Mouse (Mus musculus): ENCODE data around the gene Rbpms2. TPM values are rescaled to one million over a fixed set of nuclear protein-coding genes. Genes with fewer than 3 reads are reported as not detected.
A peak's percentile ranks its signal among the peaks of the same experiment; 100 is the strongest.

The Rbpms2 gene
- polyA plus RNA-seq, 2 experiments: 10.3 to 19.3 TPM

DNA sequence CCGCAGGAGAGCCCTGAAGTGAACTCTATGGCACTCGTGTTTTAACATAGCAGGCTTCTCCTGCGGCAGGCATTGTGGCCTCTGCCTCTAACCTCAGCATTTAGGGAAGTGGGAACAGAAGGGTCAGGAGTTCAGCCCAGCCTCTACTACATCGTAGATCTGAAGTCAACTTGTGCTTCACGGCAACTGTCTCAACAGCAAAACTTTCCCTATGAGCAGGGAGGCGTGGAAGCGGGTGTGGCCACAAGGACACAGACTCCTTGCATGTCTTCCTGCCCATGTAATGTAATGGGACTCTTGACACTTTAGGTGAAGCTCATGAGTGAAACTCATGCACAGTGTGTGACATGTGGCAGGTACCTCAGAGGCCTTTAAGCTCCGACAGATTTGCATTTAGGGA is 26.1 kb downstream of the Rbpms2 start:
- WGBS: 80% methylated on average over 8 of the region's 8 CpGs

DNA sequence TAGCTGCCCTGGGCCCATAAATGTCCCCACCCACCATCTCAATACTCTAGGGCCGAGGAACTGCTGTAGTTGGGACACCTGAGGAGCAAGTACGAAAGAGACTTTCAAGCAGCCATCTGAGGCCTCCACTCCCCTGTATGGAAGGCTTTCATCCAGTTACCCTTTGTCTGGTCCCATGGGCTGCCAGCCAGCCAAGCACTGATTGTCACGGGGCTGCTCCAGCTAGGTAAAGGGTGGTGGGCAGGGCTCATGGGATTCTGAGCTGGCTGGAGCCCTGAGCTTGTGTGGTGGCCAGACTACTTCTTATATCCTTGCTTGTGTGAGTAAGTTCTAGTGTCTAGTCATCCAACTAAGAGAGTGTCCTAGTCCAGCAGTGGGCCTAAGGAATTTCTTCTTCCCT is 27.8 kb downstream of the Rbpms2 start:
- Histone ChIP-seq H3K36me3 (ENCODE audit: control insufficient read depth, insufficient read depth, low read length) (no peaks in the 10 kb centered on the region), H3K9ac (ENCODE audit: low read depth, low read length, severe bottlenecking) (no peak overlapping the region), H3K4me2 (replicated peaks; ENCODE audit: low read depth, low read length, severe bottlenecking) (no peak overlapping the region), H3K4me3 (replicated peaks; ENCODE audit: low read length) (no peak overlapping the region), H3K4me1 (ENCODE audit: control insufficient read depth, insufficient read depth, low read length) (no peaks in the 10 kb centered on the region), H3K27me3 (ENCODE audit: control insufficient read depth, insufficient read depth, low read length) (no peaks in the 10 kb centered on the region), H3K9me3 (ENCODE audit: control insufficient read depth, low read length) (no peaks in the 10 kb centered on the region), H3K27ac (replicated peaks; ENCODE audit: low read depth, low read length) (no peak overlapping the region)
- no peak for TF ChIP-seq POLR2A (IDR thresholded peaks at IDR 0.05; ENCODE audit: borderline replicate concordance, extremely low read depth, insufficient read depth, insufficient read length)
- ATAC-seq (ENCODE audit: low FRiP score, low read depth) (no peak), DNase-seq (ENCODE audit: low spot score) (no peak)
- 77% methylated on average over 3 of the region's 3 CpGs for WGBS

More for the DNA sequence above, 26.1 kb downstream of the Rbpms2 start:
- no peak overlapping the region for H3K4me2 ChIP-seq (replicated peaks; ENCODE audit: low read depth, low read length, severe bottlenecking)
- no peak overlapping the region for H3K4me3 ChIP-seq (replicated peaks; ENCODE audit: low read length)
- no peak for TF ChIP-seq POLR2A (IDR thresholded peaks at IDR 0.05; ENCODE audit: borderline replicate concordance, extremely low read depth, insufficient read depth, insufficient read length)
- ATAC-seq (ENCODE audit: low FRiP score, low read depth) (no peak), DNase-seq (ENCODE audit: low spot score) (no peak)
- H3K27me3 ChIP-seq (ENCODE audit: control insufficient read depth, insufficient read depth, low read length): no peaks in the 10 kb centered on the region
- H3K27ac ChIP-seq (replicated peaks; ENCODE audit: low read depth, low read length): no peak overlapping the region
- H3K9me3 ChIP-seq (ENCODE audit: control insufficient read depth, low read length): no peaks in the 10 kb centered on the region
- no peak overlapping the region for H3K9ac ChIP-seq (ENCODE audit: low read depth, low read length, severe bottlenecking)
- H3K36me3 ChIP-seq (ENCODE audit: control insufficient read depth, insufficient read depth, low read length): no peaks in the 10 kb centered on the region
- no peaks in the 10 kb centered on the region for H3K4me1 ChIP-seq (ENCODE audit: control insufficient read depth, insufficient read depth, low read length)

DNA sequence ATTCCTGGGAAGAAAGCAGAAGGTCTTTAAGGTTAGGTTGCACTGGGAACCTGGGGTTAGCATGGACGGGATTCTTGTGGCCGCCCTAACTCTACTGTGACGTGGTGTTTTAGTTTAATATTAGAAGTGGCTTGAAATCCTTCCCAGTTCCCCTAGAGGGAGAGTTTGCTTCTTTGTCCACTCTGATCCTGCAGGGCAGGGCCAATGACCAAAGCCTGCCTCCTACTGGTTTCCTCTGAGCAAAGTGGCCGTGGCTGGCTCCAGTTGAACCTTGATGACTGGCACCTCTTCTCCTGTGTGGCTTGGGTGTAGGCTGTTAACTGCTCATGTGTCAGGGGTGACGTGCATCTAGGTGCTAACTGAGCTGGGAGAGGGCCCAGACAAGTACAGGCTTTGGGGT is 31.6 kb downstream of the Rbpms2 start:
- Histone ChIP-seq H3K27ac (replicated peaks; ENCODE audit: low read depth, low read length) (no peak overlapping the region), H3K27me3 (ENCODE audit: control insufficient read depth, insufficient read depth, low read length) (no peaks in the 10 kb centered on the region), H3K9ac (ENCODE audit: low read depth, low read length, severe bottlenecking) (no peak overlapping the region), H3K4me2 (replicated peaks; ENCODE audit: low read depth, low read length, severe bottlenecking) (no peak overlapping the region), H3K4me3 (replicated peaks; ENCODE audit: low read length) (no peak overlapping the region), H3K9me3 (ENCODE audit: control insufficient read depth, low read length) (no peaks in the 10 kb centered on the region), H3K36me3 (ENCODE audit: control insufficient read depth, insufficient read depth, low read length) (no peaks in the 10 kb centered on the region), H3K4me1 (ENCODE audit: control insufficient read depth, insufficient read depth, low read length) (no peaks in the 10 kb centered on the region)
- TF ChIP-seq POLR2A (IDR thresholded peaks at IDR 0.05; ENCODE audit: borderline replicate concordance, extremely low read depth, insufficient read depth, insufficient read length): no peak
- ATAC-seq (ENCODE audit: low FRiP score, low read depth): no peak
- 67% methylated on average over 5 of the region's 5 CpGs for WGBS
- DNase-seq (ENCODE audit: low spot score): no peak

DNA sequence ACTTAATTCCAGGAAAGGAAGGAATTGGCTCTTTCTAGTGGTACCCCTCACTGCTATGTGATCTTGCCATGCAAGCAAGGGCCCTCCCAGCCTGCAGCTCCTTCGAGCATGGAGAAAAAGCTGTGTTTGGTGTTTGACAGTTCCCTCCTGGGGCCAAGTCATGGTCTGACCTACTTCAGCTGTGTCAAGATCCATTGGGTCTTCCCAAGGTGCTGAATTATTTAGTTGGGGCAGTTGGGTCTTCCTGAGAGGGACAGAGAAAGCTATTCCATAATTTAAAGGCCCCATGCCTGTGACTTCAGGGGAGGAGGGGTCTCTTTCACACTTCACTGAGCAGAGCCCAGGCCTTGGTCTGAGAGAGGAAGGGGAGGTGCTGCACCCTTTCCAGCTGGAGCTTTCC is 32.0 kb downstream of the Rbpms2 start:
- TF ChIP-seq POLR2A (IDR thresholded peaks at IDR 0.05; ENCODE audit: borderline replicate concordance, extremely low read depth, insufficient read depth, insufficient read length): no peak
- WGBS: 84% methylated on average over 1 of the region's 1 CpGs
- no peak for ATAC-seq (ENCODE audit: low FRiP score, low read depth)

DNA sequence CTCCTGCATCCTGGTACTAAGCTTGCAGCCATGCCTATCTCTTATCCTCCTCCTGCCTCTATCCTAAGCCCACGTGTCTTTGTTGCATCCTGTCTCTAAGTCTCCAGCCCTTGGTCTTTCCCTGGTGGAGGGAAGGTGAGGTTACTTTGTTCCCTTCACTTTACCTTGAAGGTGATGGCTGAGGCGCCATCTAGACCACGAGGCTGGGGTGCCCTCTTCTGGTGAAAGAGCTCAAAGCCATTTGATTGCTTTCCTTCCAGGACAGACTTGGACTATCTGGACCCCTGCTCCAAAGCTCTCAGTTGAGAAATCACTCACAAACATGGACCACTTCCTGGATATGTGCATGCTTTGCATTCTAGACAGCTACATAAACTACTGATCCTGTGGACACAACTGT is 34.7 kb downstream of the Rbpms2 start:
- 2% methylated on average over 3 of the region's 3 CpGs for WGBS
- Histone ChIP-seq H3K27me3 (ENCODE audit: control insufficient read depth, insufficient read depth, low read length) (no peaks in the 10 kb centered on the region), H3K36me3 (ENCODE audit: control insufficient read depth, insufficient read depth, low read length) (no peaks in the 10 kb centered on the region), H3K9me3 (ENCODE audit: control insufficient read depth, low read length) (no peaks in the 10 kb centered on the region), H3K27ac (replicated peaks; ENCODE audit: low read depth, low read length) (no peak overlapping the region), H3K4me3 (replicated peaks; ENCODE audit: low read length) (no peak overlapping the region), H3K4me1 (ENCODE audit: control insufficient read depth, insufficient read depth, low read length) (no peaks in the 10 kb centered on the region), H3K9ac (ENCODE audit: low read depth, low read length, severe bottlenecking) (no peak overlapping the region), H3K4me2 (replicated peaks; ENCODE audit: low read depth, low read length, severe bottlenecking) (no peak overlapping the region)
- ATAC-seq (ENCODE audit: low FRiP score, low read depth): no peak
- no peak for TF ChIP-seq POLR2A (IDR thresholded peaks at IDR 0.05; ENCODE audit: borderline replicate concordance, extremely low read depth, insufficient read depth, insufficient read length)
- peak; percentile 67 for DNase-seq (ENCODE audit: low spot score)

More for the DNA sequence above, 32.0 kb downstream of the Rbpms2 start:
- no peaks in the 10 kb centered on the region for H3K9me3 ChIP-seq (ENCODE audit: control insufficient read depth, low read length)
- no peaks in the 10 kb centered on the region for H3K27me3 ChIP-seq (ENCODE audit: control insufficient read depth, insufficient read depth, low read length)
- no peak for DNase-seq (ENCODE audit: low spot score)
- H3K4me3 ChIP-seq (replicated peaks; ENCODE audit: low read length): no peak overlapping the region
- H3K36me3 ChIP-seq (ENCODE audit: control insufficient read depth, insufficient read depth, low read length): no peaks in the 10 kb centered on the region
- H3K4me2 ChIP-seq (replicated peaks; ENCODE audit: low read depth, low read length, severe bottlenecking): no peak overlapping the region
- H3K4me1 ChIP-seq (ENCODE audit: control insufficient read depth, insufficient read depth, low read length): no peaks in the 10 kb centered on the region
- no peak overlapping the region for H3K27ac ChIP-seq (replicated peaks; ENCODE audit: low read depth, low read length)
- no peak overlapping the region for H3K9ac ChIP-seq (ENCODE audit: low read depth, low read length, severe bottlenecking)

DNA sequence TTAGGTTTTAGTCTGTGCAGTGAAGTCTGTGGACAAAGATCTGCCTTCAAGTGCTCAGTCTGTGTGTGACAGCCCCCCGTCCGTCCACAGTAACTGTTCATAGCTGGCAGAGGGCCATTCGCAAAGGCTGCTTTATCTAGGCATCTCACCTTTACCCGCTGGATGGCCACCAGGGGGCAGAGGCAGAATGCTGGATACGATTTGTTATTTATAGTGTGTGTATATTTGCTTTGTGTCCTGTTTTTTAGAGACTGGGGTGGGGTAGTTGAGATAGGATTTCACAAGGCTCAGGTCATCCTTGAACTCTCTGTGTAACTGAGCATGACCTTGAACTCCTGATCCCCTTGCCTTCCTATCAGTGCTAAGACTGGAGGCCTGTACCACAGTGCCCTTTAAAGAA is 36.6 kb downstream of the Rbpms2 start:
- no peak for TF ChIP-seq POLR2A (IDR thresholded peaks at IDR 0.05; ENCODE audit: borderline replicate concordance, extremely low read depth, insufficient read depth, insufficient read length)
- no peak overlapping the region for H3K27ac ChIP-seq (replicated peaks; ENCODE audit: low read depth, low read length)
- H3K4me1 ChIP-seq (ENCODE audit: control insufficient read depth, insufficient read depth, low read length): no peaks in the 10 kb centered on the region
- DNase-seq (ENCODE audit: low spot score): peak; percentile 73
- H3K36me3 ChIP-seq (ENCODE audit: control insufficient read depth, insufficient read depth, low read length): no peaks in the 10 kb centered on the region
- H3K9ac ChIP-seq (ENCODE audit: low read depth, low read length, severe bottlenecking): no peak overlapping the region
- H3K4me3 ChIP-seq (replicated peaks; ENCODE audit: low read length): no peak overlapping the region
- H3K9me3 ChIP-seq (ENCODE audit: control insufficient read depth, low read length): no peaks in the 10 kb centered on the region
- no peaks in the 10 kb centered on the region for H3K27me3 ChIP-seq (ENCODE audit: control insufficient read depth, insufficient read depth, low read length)
- ATAC-seq (ENCODE audit: low FRiP score, low read depth): no peak
- H3K4me2 ChIP-seq (replicated peaks; ENCODE audit: low read depth, low read length, severe bottlenecking): no peak overlapping the region
- 16% methylated on average over 5 of the region's 5 CpGs for WGBS

Measured in limb, embryonic 14.5 days (tissue).